Mouse (Mus musculus) kidney, embryonic 16.5 days (tissue): ENCODE results near the gene BC030499. TPM values are rescaled to one million over a fixed set of nuclear protein-coding genes. Genes with fewer than 3 reads are reported as not detected.

Source experiments
- ATAC-seq: fragments of 200-750 bp; cut with Nextera tagmentation; 2 replicates; pipeline ENCODE4 v1.8.0; 2017; ENCODE audit warnings: moderate TSS enrichment; ENCODE audit not compliant: low FRiP score, low TSS enrichment
- H3K27ac ChIP-seq: fragments of 300-500 bp; sonication (generic); 2 replicates; pipeline ENCODE4 v1.5.1; 2014; ENCODE audit warnings: low read length
- H3K27me3 ChIP-seq: fragments of 300-500 bp; sonication (generic); 2 replicates; pipeline ENCODE4 v1.6.1; 2014; ENCODE audit warnings: low read length, control low read depth, mixed read lengths; ENCODE audit not compliant: insufficient read depth
- H3K36me3 ChIP-seq: fragments of 300-500 bp; sonication (generic); 2 replicates; pipeline ENCODE4 v1.6.1; 2014; ENCODE audit warnings: low read length, control low read depth, mixed read lengths; ENCODE audit not compliant: insufficient read depth
- H3K4me1 ChIP-seq: fragments of 300-500 bp; sonication (generic); 2 replicates; pipeline ENCODE4 v1.6.1; 2014; ENCODE audit warnings: low read length, control low read depth, mixed read lengths; ENCODE audit not compliant: insufficient read depth
- H3K4me2 ChIP-seq: fragments of 300-500 bp; sonication (generic); replicated peaks from 2 replicates; pipeline ENCODE4 v1.6.1; 2014; ENCODE audit warnings: low read depth, low read length
- H3K4me3 ChIP-seq: fragments of 300-500 bp; sonication (generic); 2 replicates; pipeline ENCODE4 v1.5.1; 2014; ENCODE audit warnings: mild to moderate bottlenecking, low read length
- H3K9ac ChIP-seq: fragments of 300-500 bp; sonication (generic); replicated peaks from 2 replicates; pipeline ENCODE4 v1.6.1; 2014; ENCODE audit warnings: low read length
- H3K9me3 ChIP-seq: fragments of 300-500 bp; sonication (generic); 2 replicates; pipeline ENCODE4 v1.6.1; 2016; ENCODE audit warnings: low read length, control low read depth
- WGBS: fragments of 180-500 bp; shearing (Covaris S2); extraction: QIAGEN DNeasy Blood & Tissue Kit; methylation state at CpG from one replicate; pipeline ENCODE4 v1.1.7; 2014; 5-methylcytosine and 5-hydroxymethylcytosine counted together
- polyA plus RNA-seq: library from polyadenylated mRNA; unstranded; fragments of >200 nt; fragmentation: Nextera tagmentation; extraction: Ambion mirVana; gene quantifications from 2 replicates; pipeline ENCODE4 v1.2.1, GENCODE M21; 2015

The BC030499 gene
- polyA plus RNA-seq, 1 experiment from 2014 or later = 0.30 TPM

- Histone ChIP-seq H3K4me2 (peak overlapping the region; percentile 80), H3K4me1 (peaks cover 31% of the 10 kb centered on the region), H3K9me3 (no peaks in the 10 kb centered on the region), H3K36me3 (peaks cover 10% of the 10 kb centered on the region; the same call in 1 of the 2 replicates), H3K9ac (peak overlapping the region; percentile 77), H3K27ac (no peak overlapping the region; the same call in 1 of the 2 replicates), H3K27me3 (no peaks in the 10 kb centered on the region), H3K4me3 (peak overlapping the region; percentile 75)
- WGBS = 76% methylated on average over 6 of the region's 6 CpGs
- ATAC-seq = no peak
Measured at GRCm38 (mm10) chr11:78344328-78344889, 53.8 kb downstream of the BC030499 start.

GRCm38 (mm10) chr11:78344890-78345715 lies 54.5 kb downstream of the BC030499 start:
- ATAC-seq = peak; percentile 22; the same call in 1 of the 2 replicates
- H3K27ac ChIP-seq = no peak overlapping the region
- peak overlapping the region; percentile 75; the same call in 1 of the 2 replicates for H3K4me3 ChIP-seq
- peaks cover 9% of the 10 kb centered on the region; the same call in 1 of the 2 replicates for H3K36me3 ChIP-seq
- H3K9me3 ChIP-seq = no peaks in the 10 kb centered on the region
- peak overlapping the region; percentile 80; the same call in 1 of the 2 replicates for H3K4me2 ChIP-seq
- no peaks in the 10 kb centered on the region for H3K27me3 ChIP-seq
- peak overlapping the region; percentile 3; the same call in 1 of the 2 replicates for H3K9ac ChIP-seq
- 45% methylated on average over 8 of the region's 8 CpGs for WGBS
- peaks cover 37% of the 10 kb centered on the region for H3K4me1 ChIP-seq

- Histone ChIP-seq H3K9ac (no peak overlapping the region), H3K9me3 (no peaks in the 10 kb centered on the region), H3K4me2 (no peak overlapping the region), H3K4me3 (no peak overlapping the region), H3K27me3 (no peaks in the 10 kb centered on the region), H3K27ac (no peak overlapping the region), H3K4me1 (peaks cover 37% of the 10 kb centered on the region), H3K36me3 (peaks cover 7% of the 10 kb centered on the region; the same call in 1 of the 2 replicates)
- ATAC-seq = no peak
- 75% methylated on average over 7 of the region's 7 CpGs for WGBS
Measured at GRCm38 (mm10) chr11:78345801-78346200, 55.2 kb downstream of the BC030499 start.

Other genes starting within 250 kb of the BC030499 start
- gene Eral1, start 210.5 kb upstream of the BC030499 start, polyA plus RNA-seq = 41.0 and 41.6 TPM in 2 replicates
- gene Fam222b, start 196.2 kb upstream of the BC030499 start, polyA plus RNA-seq = 14.8 and 19.3 TPM in 2 replicates
- 108 and 110 TPM in 2 replicates for gene Traf4, start 125.3 kb upstream of the BC030499 start, polyA plus RNA-seq
- 27.9 and 29.1 TPM in 2 replicates for gene Nek8, start 114.2 kb upstream of the BC030499 start, polyA plus RNA-seq
- gene Tlcd1, start 114.1 kb upstream of the BC030499 start, polyA plus RNA-seq = 35.1 and 36.1 TPM in 2 replicates
- 1,090 and 1,147 TPM in 2 replicates for gene Rpl23a, start 107.3 kb upstream of the BC030499 start, polyA plus RNA-seq
- gene Rab34, start 102.4 kb upstream of the BC030499 start, polyA plus RNA-seq = 128 and 130 TPM in 2 replicates
- 4.5 and 4.8 TPM in 2 replicates for gene Proca1, start 97.4 kb upstream of the BC030499 start, polyA plus RNA-seq
- gene Sdf2, start 45.1 kb upstream of the BC030499 start, polyA plus RNA-seq = 93.8 and 101 TPM in 2 replicates
- gene Supt6, start 44.9 kb upstream of the BC030499 start, polyA plus RNA-seq = 31.5 and 33.5 TPM in 2 replicates
- 69.8 and 78.7 TPM in 2 replicates for gene 2610507B11Rik, start 29.1 kb upstream of the BC030499 start, polyA plus RNA-seq
- 41.7 and 48.6 TPM in 2 replicates for gene Spag5, start 10.7 kb downstream of the BC030499 start, polyA plus RNA-seq
- 8.3 and 10.2 TPM in 2 replicates for gene Aldoc, start 32.1 kb downstream of the BC030499 start, polyA plus RNA-seq
- 97.0 and 100 TPM in 2 replicates for gene Pigs, start 37.6 kb downstream of the BC030499 start, polyA plus RNA-seq
- 39.4 and 42.3 TPM in 2 replicates for gene Unc119, start 52.6 kb downstream of the BC030499 start, polyA plus RNA-seq
- gene Foxn1, start 95.7 kb downstream of the BC030499 start, polyA plus RNA-seq = 0.05 TPM in 1 of 2 replicates, not detected in the other
- 2.2 and 2.4 TPM in 2 replicates for gene Slc13a2, start 131.4 kb downstream of the BC030499 start, polyA plus RNA-seq
- gene Slc46a1, start 174.9 kb downstream of the BC030499 start, polyA plus RNA-seq = 24.7 and 24.9 TPM in 2 replicates
- 1.2 and 1.8 TPM in 2 replicates for gene Sarm1, start 206.9 kb downstream of the BC030499 start, polyA plus RNA-seq
- 2.4 and 2.9 TPM in 2 replicates for gene Vtn, start 208.2 kb downstream of the BC030499 start, polyA plus RNA-seq
- not detected in 2 replicates for gene Sebox, start 212.6 kb downstream of the BC030499 start, polyA plus RNA-seq
- 56.9 and 58.8 TPM in 2 replicates for gene Tmem199, start 221.3 kb downstream of the BC030499 start, polyA plus RNA-seq
- 188 and 192 TPM in 2 replicates for gene Poldip2, start 221.4 kb downstream of the BC030499 start, polyA plus RNA-seq
- gene Tnfaip1, start 245.5 kb downstream of the BC030499 start, polyA plus RNA-seq = 95.1 and 100 TPM in 2 replicates
- 125 and 130 TPM in 2 replicates for gene Ift20, start 245.5 kb downstream of the BC030499 start, polyA plus RNA-seq